Mouse (Mus musculus) spleen, adult 2 months (tissue): Measurements from ENCODE around the gene Cct3.

ENCODE experiments used
- CTCF ChIP-seq: fragments of 200-500 bp; IDR thresholded peaks from 2 replicates; pipeline ENCODE4 v1.5.1; 2011; ENCODE audit warnings: mild to moderate bottlenecking, inconsistent platforms; ENCODE audit not compliant: insufficient read depth, insufficient read length, insufficient replicate concordance; ENCODE audit errors: extremely low read depth
- POLR2A ChIP-seq: fragments of 200-500 bp; IDR thresholded peaks from 2 replicates; pipeline ENCODE4 v1.6.1; 2011; ENCODE audit warnings: low read depth, low read length, inconsistent platforms

DNA sequence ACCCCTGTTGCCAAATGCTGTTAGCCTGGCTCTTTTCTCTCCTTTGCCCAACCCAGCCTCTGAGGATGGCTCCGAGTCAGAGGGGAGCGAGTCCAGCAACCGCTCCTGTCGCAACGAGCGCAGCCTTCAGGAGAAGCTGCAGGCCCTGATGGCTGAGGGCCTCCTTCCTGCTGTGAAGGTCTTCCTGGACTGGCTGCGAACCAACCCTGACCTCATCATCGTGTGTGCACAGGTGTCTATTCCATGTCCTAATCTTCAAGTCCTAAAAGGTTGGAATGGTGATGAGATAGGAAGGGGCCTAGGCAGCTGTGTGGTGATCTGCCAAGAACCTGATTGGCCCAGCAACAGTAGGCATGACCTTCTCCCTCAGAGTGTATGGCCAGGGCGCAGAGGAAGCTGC, 56.0 kb downstream of the Cct3 start:
- TF ChIP-seq CTCF (no peak), POLR2A (no peak)
